Mouse (Mus musculus) left cerebral cortex, adult 18-20 months (tissue): Measurements from ENCODE around the gene Kpna6. TPM values are rescaled to one million over a fixed set of nuclear protein-coding genes. Genes with fewer than 3 reads are reported as not detected.
A peak's percentile ranks its signal among the peaks of the same experiment; 100 is the strongest.

Experiments used
- DNase-seq, 2 experiments: peaks; one replicate each; pipeline ENCODE4 v3.0.0; 2021 to 2022; ENCODE audit warnings: low spot score in 2 of 2, mixed read lengths in 1 of 2
- total RNA-seq, 2 experiments: library from RNA; stranded (reverse); gene quantifications; 2 replicates each; pipeline ENCODE4 v1.2.3; 2021

Gene Kpna6
- total RNA-seq, 2 experiments from 2014 or later, result 91.4 to 93.4 TPM

DNA sequence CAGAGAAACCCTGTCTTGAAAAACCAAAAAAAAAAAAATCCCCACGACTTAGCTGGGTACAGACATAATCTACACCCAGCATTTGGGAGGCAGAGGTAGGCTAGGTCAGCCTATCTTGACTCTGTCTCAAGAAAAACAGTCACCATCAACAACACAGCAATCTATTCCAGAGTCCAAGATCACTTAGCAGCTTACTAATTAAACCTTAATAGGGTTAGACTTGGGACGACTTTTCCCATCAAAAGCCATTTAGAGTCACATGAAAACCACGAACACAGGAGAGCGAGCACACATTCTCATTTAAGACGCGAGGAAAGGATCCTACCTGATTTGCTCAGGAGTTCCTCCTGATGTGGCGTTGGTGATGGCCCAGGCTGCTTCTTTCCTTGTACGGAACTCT, 22.2 kb downstream of the Kpna6 start:
- no peak for DNase-seq

- DNase-seq, result no peak
Measured at GRCm38 (mm10) chr4:129648656-129649055, 23.9 kb downstream of the Kpna6 start.

- peak in 1 of 2 experiments; percentile 39 for DNase-seq
Measured at GRCm38 (mm10) chr4:129645204-129645603, 27.4 kb downstream of the Kpna6 start.

- no peak for DNase-seq
Measured at GRCm38 (mm10) chr4:129641756-129642155, 30.8 kb downstream of the Kpna6 start.

DNA sequence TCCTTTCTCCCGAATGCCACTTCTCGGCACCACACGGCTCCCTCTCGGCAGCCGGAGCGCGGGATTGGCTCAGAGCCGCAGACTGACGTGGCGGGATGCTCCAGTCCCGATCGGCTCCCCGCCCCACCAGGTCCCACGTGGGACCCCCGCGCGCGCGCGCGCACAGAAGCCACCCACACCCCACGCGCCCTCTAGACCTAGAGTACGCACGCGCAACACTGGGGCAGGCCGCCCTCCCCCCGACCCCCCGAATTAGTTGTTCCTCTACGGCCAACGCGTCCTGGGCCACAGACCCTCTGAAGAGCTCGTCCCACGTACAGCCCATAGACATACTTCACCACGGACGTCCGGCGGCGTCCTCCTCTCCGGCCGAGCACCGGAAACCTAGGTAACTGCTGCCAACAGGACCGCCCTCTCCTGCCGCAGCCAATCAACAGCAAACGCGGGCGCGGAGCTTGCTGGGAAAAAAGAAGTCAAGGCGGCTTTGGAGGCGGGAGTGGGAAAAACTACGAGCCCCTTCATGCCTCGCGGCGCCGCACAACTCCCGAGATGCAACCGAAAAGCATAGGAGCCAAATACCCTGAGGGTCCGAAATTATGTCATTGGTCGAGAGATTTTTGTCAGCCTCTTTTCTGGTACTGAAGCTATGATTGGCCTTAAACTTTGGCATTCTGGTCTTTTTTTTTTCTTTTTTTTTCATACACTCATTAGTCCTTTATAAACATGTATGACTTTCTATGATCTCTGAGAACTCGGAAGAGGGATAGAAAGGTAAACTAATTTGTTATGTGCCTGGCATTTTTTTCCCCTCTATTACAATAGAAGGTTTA, 31.7 kb downstream of the Kpna6 start, which contains the start of gene Txlna:
Gene Txlna (minus strand): TSS at position 428 of the 830 bp plus-strand sequence.
- peak; percentile 97 to 98 for DNase-seq

DNA sequence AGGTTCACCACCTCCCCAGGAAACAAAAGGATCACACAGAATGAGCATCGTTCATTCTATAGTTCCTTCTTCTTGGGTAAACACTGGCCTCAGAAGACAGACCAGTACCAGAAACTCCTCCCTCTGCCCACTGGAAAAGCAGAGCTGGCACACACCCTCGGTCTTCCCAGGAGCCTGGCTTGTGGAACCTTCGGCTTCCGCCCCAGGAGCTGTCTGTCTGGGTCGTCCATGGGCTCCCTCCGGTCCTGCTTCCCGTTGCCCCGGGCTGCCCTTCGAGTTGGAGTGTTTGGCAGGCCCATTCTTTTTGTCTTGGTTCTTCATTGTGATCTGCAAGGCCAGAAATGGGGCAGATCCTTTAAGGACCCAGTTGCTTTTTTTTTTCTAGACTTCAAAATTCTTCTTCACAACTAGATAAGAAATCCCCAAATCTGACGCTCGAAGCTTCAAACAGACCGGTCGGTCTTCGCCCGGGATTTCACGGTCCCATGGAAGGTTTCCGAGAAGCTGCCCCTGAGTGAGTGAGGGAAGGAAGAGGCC, 32.4 kb downstream of the Kpna6 start:
- DNase-seq, result no peak

DNA sequence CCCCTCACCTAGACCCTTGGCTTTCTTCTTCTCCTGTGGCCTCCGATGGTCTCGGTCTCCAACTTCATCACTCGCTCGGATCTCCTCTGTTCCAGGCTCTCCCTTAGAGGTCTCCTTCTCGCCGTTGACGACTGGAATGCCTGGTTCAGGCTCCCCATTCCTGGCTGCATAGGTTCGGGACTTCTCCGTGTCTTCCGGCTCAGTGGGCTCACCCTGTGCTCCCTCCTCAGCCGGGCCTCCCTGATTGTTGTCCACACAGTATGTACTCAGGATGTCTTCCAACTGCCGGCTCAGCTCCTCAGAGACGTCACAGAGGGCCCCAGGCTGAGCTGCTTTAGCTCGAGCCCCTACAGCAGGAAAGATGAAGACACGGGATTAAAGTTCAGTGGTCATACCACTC, 33.3 kb downstream of the Kpna6 start:
- DNase-seq, result no peak

DNA sequence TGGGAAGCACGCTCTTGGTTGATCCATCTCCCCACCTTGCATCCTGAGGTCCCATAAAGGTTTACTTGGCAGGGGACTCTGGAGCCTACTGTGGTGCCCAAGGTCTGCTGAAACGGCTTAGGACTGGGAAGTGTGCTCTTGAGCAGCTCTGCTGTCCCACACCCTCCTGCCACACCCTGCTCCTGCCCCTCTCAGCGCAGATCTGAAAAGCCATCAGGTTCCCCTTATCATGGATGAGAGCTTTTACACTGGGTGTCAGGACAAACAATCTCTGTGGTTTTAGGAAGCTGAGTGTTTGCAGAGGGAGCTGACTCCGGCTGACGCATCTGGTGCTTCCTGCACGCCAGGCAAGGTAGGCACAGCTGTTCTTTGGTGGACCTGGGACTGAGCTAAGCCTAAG, 38.7 kb downstream of the Kpna6 start:
- no peak for DNase-seq

GRCm38 (mm10) chr4:129631867-129632266, 40.7 kb downstream of the Kpna6 start:
- DNase-seq, result no peak

DNA sequence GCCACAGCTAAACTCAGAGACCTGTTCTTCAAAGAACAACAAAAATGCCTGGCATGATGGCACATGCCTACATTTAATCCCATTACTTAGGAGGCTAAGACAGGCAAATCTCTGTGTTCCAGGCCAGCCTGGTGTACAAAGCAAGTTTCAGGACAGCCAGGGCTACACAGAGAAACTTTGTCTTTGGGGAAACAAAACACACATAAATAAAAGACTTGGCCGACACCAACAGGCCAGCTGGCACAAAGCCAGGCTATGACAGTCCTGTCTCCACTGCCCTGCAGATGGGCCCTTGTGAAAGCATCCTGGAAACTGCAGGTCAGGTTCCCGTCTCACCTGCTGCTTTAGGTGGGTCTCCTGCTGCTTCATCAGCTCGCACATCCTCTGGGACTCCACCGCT, 41.6 kb downstream of the Kpna6 start:
- DNase-seq, result no peak

GRCm38 (mm10) chr4:129626035-129626434, 46.5 kb downstream of the Kpna6 start:
- no peak for DNase-seq

DNA sequence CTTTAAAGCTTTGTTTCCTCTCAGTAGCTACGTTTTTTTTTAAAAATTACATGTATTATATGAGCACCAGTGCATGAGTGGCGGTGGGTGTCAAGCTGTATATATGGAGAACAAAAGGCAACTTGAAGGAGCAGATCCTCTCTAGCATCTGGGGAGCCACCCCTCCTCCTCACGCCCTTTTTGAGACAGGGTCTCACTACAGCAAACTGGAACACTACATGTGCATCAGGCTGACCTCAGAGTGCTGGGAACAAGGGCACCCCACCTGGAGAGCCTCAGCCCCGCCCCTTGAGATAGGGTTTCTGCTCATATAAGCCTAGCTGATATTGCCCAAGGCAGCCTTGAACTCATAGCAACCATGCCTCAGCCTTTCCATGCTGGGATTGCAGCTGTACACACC, 47.1 kb downstream of the Kpna6 start:
- DNase-seq, result no peak

GRCm38 (mm10) chr4:129625029-129625370, 47.6 kb downstream of the Kpna6 start:
- DNase-seq, result peak in 1 of 2 experiments; percentile 67

GRCm38 (mm10) chr4:129624281-129625028, 48.1 kb downstream of the Kpna6 start:
- peak; percentile 79 to 89 for DNase-seq

DNA sequence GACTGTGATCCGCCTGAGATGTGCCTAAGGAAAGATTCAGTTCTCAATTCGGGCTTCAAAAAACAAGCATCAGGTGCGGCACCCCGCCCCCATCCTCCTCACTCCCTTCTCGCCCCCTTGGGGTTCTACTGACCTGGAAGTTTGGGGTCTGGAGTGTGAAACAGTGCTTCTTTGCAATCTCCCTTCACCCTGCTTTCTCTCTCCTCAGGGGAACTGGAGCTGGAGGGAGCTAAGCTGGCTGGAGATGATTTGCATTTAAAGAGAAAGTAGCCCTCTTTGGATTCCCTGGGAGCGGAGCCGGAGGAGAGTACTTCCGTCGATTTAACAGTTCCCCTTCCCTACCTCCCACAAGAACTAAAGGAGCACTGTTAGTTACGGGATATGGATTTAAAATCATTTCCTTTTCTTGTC, 48.9 kb downstream of the Kpna6 start, which contains the start of gene Ccdc28b:
Gene Ccdc28b (minus strand): TSS at position 267 of the 411 bp plus-strand sequence.
- peak; percentile 44 to 68 for DNase-seq

DNA sequence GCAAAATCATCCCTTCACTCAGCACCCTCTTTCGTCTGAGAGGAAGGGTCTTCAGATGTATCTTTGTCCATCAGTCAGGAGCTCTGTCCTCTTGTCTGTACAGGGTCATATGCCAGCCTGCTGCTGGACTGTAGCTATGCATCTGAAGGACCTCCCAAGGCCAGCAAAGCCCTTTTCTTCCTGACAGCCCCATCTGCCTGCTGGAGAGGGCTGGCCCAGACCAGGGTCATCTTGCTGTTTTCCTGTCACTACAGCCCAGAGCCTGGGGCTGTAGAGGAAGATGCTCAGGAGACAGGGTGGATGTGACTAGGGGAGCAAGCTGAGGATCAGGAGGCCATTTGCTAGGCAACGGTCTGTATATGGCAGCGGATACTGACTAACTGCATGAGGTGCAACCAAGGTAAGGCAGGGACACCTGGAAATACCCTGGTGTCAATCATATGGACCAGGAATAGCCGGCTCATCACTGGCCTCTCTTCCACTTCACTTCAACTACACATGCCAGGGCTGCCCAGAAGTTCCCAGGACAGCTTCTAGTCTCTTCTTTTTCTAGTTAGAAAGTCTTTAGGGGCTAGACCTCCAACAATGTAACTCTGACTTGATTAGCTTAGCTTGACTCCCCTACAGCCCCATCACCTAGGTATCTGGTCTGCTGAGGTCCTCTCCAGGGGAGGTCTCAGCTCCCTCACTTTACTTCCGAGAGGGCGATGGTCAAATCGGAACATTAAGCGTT, 49.6 kb downstream of the Kpna6 start:
- no peak for DNase-seq

DNA sequence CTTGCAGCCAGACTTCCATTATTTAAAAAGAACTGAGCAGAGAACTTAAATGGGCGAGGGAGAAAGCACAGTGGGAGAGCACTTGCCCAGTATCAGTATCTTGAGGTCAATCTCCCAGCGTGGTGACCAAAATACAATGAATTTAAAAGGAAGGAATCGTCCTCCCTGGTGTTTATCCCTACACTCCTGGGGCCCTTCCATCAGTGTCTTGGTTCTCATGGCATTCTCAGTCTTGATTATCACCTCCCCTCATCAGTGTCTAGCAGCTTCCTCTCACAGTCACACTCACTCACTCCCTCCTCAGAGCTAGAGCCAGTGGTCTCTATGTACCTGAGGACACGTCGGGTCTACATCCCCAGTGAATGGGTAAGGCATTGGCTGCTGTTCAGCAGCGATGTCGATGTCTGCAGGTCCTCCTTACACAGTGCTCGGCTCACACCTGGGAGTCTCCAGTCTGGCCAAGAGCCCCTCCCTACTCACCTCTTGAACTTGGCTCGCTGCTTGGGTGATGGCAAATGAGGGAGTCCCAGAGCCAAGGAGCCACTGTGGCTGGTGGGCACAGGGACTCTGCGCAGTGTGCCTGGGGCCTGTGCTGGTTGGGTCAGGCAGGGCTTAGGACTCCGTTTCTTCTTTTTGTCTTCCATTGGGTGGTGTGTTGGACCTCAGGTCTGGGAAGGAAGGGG, 50.3 kb downstream of the Kpna6 start:
- no peak for DNase-seq

DNA sequence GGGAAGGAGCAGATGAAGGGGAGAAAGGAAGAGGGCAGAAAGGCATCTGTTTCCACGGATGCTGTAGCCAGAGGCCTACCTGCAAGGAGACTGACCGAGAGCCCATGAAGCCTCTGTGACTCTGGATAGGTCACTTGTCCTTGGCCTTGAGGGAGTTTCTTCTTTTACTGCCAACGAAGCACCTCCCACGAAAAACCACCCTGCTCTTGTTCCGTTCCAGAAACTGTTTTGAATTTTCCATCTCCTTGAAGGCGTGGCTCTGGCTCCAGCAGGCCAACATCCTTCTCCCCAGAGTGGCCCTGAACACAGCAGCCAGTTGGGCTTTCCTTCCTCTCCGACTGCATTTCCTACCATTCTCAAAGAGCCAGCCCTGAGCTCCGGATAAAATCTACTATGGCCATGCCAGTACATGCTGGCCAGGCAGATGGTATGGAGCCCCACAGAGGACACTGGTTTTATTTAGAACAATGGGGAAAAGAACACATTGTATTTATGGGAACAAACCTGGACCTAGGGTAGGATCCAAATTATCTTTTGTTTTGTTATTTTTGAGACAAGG, 51.2 kb downstream of the Kpna6 start:
- no peak for DNase-seq

- no peak for DNase-seq
Measured at GRCm38 (mm10) chr4:129620419-129621282, 51.9 kb downstream of the Kpna6 start.
